Mouse (Mus musculus) liver, adult 2 months (tissue): ENCODE data around the gene Eif4e3. TPM values are rescaled to one million over a fixed set of nuclear protein-coding genes. Genes with fewer than 3 reads are reported as not detected.

Experiments
- DNase-seq: peaks from one replicate; pipeline ENCODE4 v3.0.0-alpha.2; 2011; ENCODE audit warnings: low read depth, low spot score; ENCODE audit errors: extremely low read depth
- H3K27ac ChIP-seq: fragments of 200-500 bp; replicated peaks from 2 replicates; pipeline ENCODE4 v1.5.1; 2012; ENCODE audit warnings: low read depth, mild to moderate bottlenecking, control low read depth, inconsistent platforms, low read length; ENCODE audit not compliant: insufficient read depth
- H3K27me3 ChIP-seq: fragments of 200-500 bp; 2 replicates; pipeline ENCODE4 v1.6.1; 2012; ENCODE audit warnings: mild to moderate bottlenecking, moderate library complexity, low read length, inconsistent platforms; ENCODE audit not compliant: control insufficient read depth, insufficient read depth
- H3K36me3 ChIP-seq: fragments of 200-500 bp; 2 replicates; pipeline ENCODE4 v1.6.1; 2012; ENCODE audit warnings: low read length, inconsistent platforms; ENCODE audit not compliant: control insufficient read depth, insufficient read depth
- H3K4me1 ChIP-seq: fragments of 200-500 bp; 2 replicates; pipeline ENCODE4 v1.6.1; 2011; ENCODE audit warnings: low read length; ENCODE audit not compliant: control insufficient read depth, insufficient read depth
- H3K4me3 ChIP-seq: fragments of 200-500 bp; 2 replicates; pipeline ENCODE4 v1.5.1; 2011; ENCODE audit warnings: low read depth, mild to moderate bottlenecking, control low read depth, low read length, moderate library complexity; ENCODE audit not compliant: insufficient read depth
- H3K79me2 ChIP-seq: fragments of 200-500 bp; 2 replicates; pipeline ENCODE4 v1.6.1; 2012; ENCODE audit warnings: inconsistent platforms, mild to moderate bottlenecking, low read length, moderate library complexity; ENCODE audit not compliant: control insufficient read depth, insufficient read depth
- H3K9ac ChIP-seq: fragments of 200-500 bp; 2 replicates; pipeline ENCODE4 v1.6.1; 2012; ENCODE audit warnings: low read depth, mild to moderate bottlenecking, control low read depth, inconsistent platforms, low read length
- CTCF ChIP-seq: fragments of 200-500 bp; IDR thresholded peaks from 2 replicates; pipeline ENCODE4 v1.5.1; 2011; ENCODE audit warnings: low read depth, low read length, control low read depth
- POLR2A ChIP-seq: fragments of 200-500 bp; IDR thresholded peaks from 2 replicates; pipeline ENCODE4 v1.6.1; 2011; ENCODE audit warnings: low read length, control low read depth; ENCODE audit not compliant: insufficient read depth; ENCODE audit errors: extremely low read depth
- WGBS: fragments of 180-500 bp; shearing (Covaris S2); methylation state at CpG from one replicate; pipeline ENCODE4 v1.1.7; 2018; 5-methylcytosine and 5-hydroxymethylcytosine counted together
- polyA plus RNA-seq: library from polyadenylated mRNA; depleted of rRNA; stranded (reverse); fragments of >200 nt; gene quantifications from 2 replicates; pipeline ENCODE4 v1.2.3, GENCODE M21; 2012
- total RNA-seq: library from RNA; depleted of rRNA; stranded (reverse); fragments of >200 nt; gene quantifications from 2 replicates; pipeline ENCODE4 v1.2.3, GENCODE M21; 2014

The Eif4e3 gene
- total and polyA plus RNA-seq, 2 experiments: 1.3 to 4.1 TPM

GRCm38 (mm10) chr6:99625803-99626202, 40.8 kb downstream of the Eif4e3 start:
- no peak overlapping the region for H3K4me3 ChIP-seq
- H3K9ac ChIP-seq: no peak overlapping the region
- H3K4me1 ChIP-seq: no peaks in the 10 kb centered on the region
- H3K79me2 ChIP-seq: no peaks in the 10 kb centered on the region
- H3K27me3 ChIP-seq: no peaks in the 10 kb centered on the region
- no peak overlapping the region for H3K27ac ChIP-seq
- 61% methylated on average over 7 of the region's 7 CpGs for whole genome bisulfite sequencing
- no peak for DNase-seq
- H3K36me3 ChIP-seq: no peaks in the 10 kb centered on the region
- TF ChIP-seq CTCF (no peak), POLR2A (no peak)

- 81% methylated on average over 7 of the region's 7 CpGs for whole genome bisulfite sequencing
- TF ChIP-seq POLR2A (no peak), CTCF (no peak)
- DNase-seq: no peak
- Histone ChIP-seq H3K9ac (no peak overlapping the region), H3K27ac (no peak overlapping the region), H3K27me3 (no peaks in the 10 kb centered on the region), H3K4me3 (no peak overlapping the region), H3K79me2 (no peaks in the 10 kb centered on the region), H3K4me1 (no peaks in the 10 kb centered on the region), H3K36me3 (no peaks in the 10 kb centered on the region)
Measured at GRCm38 (mm10) chr6:99625306-99625705, 41.3 kb downstream of the Eif4e3 start.

- no peak for TF ChIP-seq CTCF
- no peak for TF ChIP-seq POLR2A
- H3K9ac ChIP-seq: no peak overlapping the region
- 88% methylated on average over 3 of the region's 3 CpGs for WGBS
Measured at GRCm38 (mm10) chr6:99624542-99624941, 42.0 kb downstream of the Eif4e3 start.

GRCm38 (mm10) chr6:99623641-99624040, 42.9 kb downstream of the Eif4e3 start:
- no peak overlapping the region for H3K9ac ChIP-seq
- H3K79me2 ChIP-seq: no peaks in the 10 kb centered on the region
- H3K4me3 ChIP-seq: no peak overlapping the region
- H3K36me3 ChIP-seq: no peaks in the 10 kb centered on the region
- no peaks in the 10 kb centered on the region for H3K27me3 ChIP-seq
- 31% methylated on average over 6 of the region's 6 CpGs for WGBS
- no peak for DNase-seq
- H3K27ac ChIP-seq: no peak overlapping the region
- TF ChIP-seq POLR2A: no peak
- peak; percentile 36 for TF ChIP-seq CTCF
- no peaks in the 10 kb centered on the region for H3K4me1 ChIP-seq

More at GRCm38 (mm10) chr6:99624542-99624941, 42.0 kb downstream of the Eif4e3 start:
- DNase-seq: no peak
- H3K36me3 ChIP-seq: no peaks in the 10 kb centered on the region
- no peaks in the 10 kb centered on the region for H3K27me3 ChIP-seq
- H3K79me2 ChIP-seq: no peaks in the 10 kb centered on the region
- no peak overlapping the region for H3K27ac ChIP-seq
- H3K4me1 ChIP-seq: no peaks in the 10 kb centered on the region
- H3K4me3 ChIP-seq: no peak overlapping the region

- no peak for TF ChIP-seq CTCF
- H3K27me3 ChIP-seq: no peaks in the 10 kb centered on the region
- H3K9ac ChIP-seq: no peak overlapping the region
- no peak for DNase-seq
- H3K27ac ChIP-seq: no peak overlapping the region
- 77% methylated on average over 4 of the region's 4 CpGs for WGBS
- H3K79me2 ChIP-seq: no peaks in the 10 kb centered on the region
- no peaks in the 10 kb centered on the region for H3K36me3 ChIP-seq
- no peaks in the 10 kb centered on the region for H3K4me1 ChIP-seq
- H3K4me3 ChIP-seq: no peak overlapping the region
Measured at GRCm38 (mm10) chr6:99621167-99621566, 45.4 kb downstream of the Eif4e3 start.

GRCm38 (mm10) chr6:99620471-99620870, 46.1 kb downstream of the Eif4e3 start:
- 80% methylated on average over 7 of the region's 7 CpGs for whole genome bisulfite sequencing
- no peak overlapping the region for H3K4me3 ChIP-seq
- H3K27me3 ChIP-seq: no peaks in the 10 kb centered on the region
- H3K9ac ChIP-seq: no peak overlapping the region
- TF ChIP-seq POLR2A (no peak), CTCF (no peak)
- DNase-seq: no peak
- no peaks in the 10 kb centered on the region for H3K36me3 ChIP-seq
- H3K27ac ChIP-seq: no peak overlapping the region
- H3K4me1 ChIP-seq: no peaks in the 10 kb centered on the region
- H3K79me2 ChIP-seq: no peaks in the 10 kb centered on the region
